Mouse (Mus musculus): ENCODE results near the gene Sdhaf1.

The Sdhaf1 gene

GRCm38 (mm10) chr7:30323795-30324194 lies at the start of gene Sdhaf1:
TSS of gene Sdhaf1 (minus strand) at chr7:30323895.
- DNase-seq (ENCODE audit: extremely low read depth, insufficient read length, low spot score), result no peak

GRCm38 (mm10) chr7:30367466-30367865 lies 43.8 kb upstream of the Sdhaf1 start:
- DNase-seq (ENCODE audit: extremely low read depth, insufficient read length, low spot score), result no peak

- no peak for DNase-seq (ENCODE audit: extremely low read depth, insufficient read length, low spot score)
These were observed 39.6 kb upstream of the Sdhaf1 start for GRCm38 (mm10) chr7:30363344-30363738.

- DNase-seq (ENCODE audit: extremely low read depth, insufficient read length, low spot score), result peak; percentile 69
These were observed 39.1 kb upstream of the Sdhaf1 start, which contains the start of gene Lrfn3 for GRCm38 (mm10) chr7:30362652-30363343. TSS of gene Lrfn3 (minus strand) at chr7:30362772.

- no peak for DNase-seq (ENCODE audit: extremely low read depth, insufficient read length, low spot score)
These were observed 36.3 kb upstream of the Sdhaf1 start for GRCm38 (mm10) chr7:30360028-30360427.

- DNase-seq (ENCODE audit: extremely low read depth, insufficient read length, low spot score), result no peak
These were observed 35.7 kb upstream of the Sdhaf1 start for GRCm38 (mm10) chr7:30359276-30359865.

- DNase-seq (ENCODE audit: extremely low read depth, insufficient read length, low spot score), result no peak
These were observed 34.9 kb upstream of the Sdhaf1 start for GRCm38 (mm10) chr7:30358378-30359186.

- DNase-seq (ENCODE audit: extremely low read depth, insufficient read length, low spot score), result no peak
These were observed 30.4 kb upstream of the Sdhaf1 start for GRCm38 (mm10) chr7:30354059-30354458.

- DNase-seq (ENCODE audit: extremely low read depth, insufficient read length, low spot score), result peak; percentile 37
These were observed 29.7 kb upstream of the Sdhaf1 start for GRCm38 (mm10) chr7:30353279-30353822.

- DNase-seq (ENCODE audit: extremely low read depth, insufficient read length, low spot score), result peak; percentile 84
These were observed 24.1 kb upstream of the Sdhaf1 start for GRCm38 (mm10) chr7:30347828-30348227.

- no peak for DNase-seq (ENCODE audit: extremely low read depth, insufficient read length, low spot score)
These were observed 23.1 kb upstream of the Sdhaf1 start for GRCm38 (mm10) chr7:30346635-30347379.

GRCm38 (mm10) chr7:30339432-30340109 lies 15.9 kb upstream of the Sdhaf1 start:
- no peak for DNase-seq (ENCODE audit: extremely low read depth, insufficient read length, low spot score)

- DNase-seq (ENCODE audit: extremely low read depth, insufficient read length, low spot score), result no peak
These were observed 12.7 kb upstream of the Sdhaf1 start for GRCm38 (mm10) chr7:30336384-30336783.

GRCm38 (mm10) chr7:30335688-30336087 lies 12.0 kb upstream of the Sdhaf1 start:
- no peak for DNase-seq (ENCODE audit: extremely low read depth, insufficient read length, low spot score)

GRCm38 (mm10) chr7:30334563-30334962 lies 10.9 kb upstream of the Sdhaf1 start:
- no peak for DNase-seq (ENCODE audit: extremely low read depth, insufficient read length, low spot score)

GRCm38 (mm10) chr7:30333436-30333835 lies 9.7 kb upstream of the Sdhaf1 start:
- peak; percentile 46 for DNase-seq (ENCODE audit: extremely low read depth, insufficient read length, low spot score)

- DNase-seq (ENCODE audit: extremely low read depth, insufficient read length, low spot score), result no peak
These were observed 9.0 kb upstream of the Sdhaf1 start for GRCm38 (mm10) chr7:30332622-30333259.

- DNase-seq (ENCODE audit: extremely low read depth, insufficient read length, low spot score), result no peak
These were observed 8.2 kb upstream of the Sdhaf1 start for GRCm38 (mm10) chr7:30331887-30332286.

- DNase-seq (ENCODE audit: extremely low read depth, insufficient read length, low spot score), result no peak
These were observed 4.7 kb upstream of the Sdhaf1 start for GRCm38 (mm10) chr7:30328379-30328778.
